Mouse (Mus musculus) ES-E14 (cell line): ENCODE measurements at regions not wholly inside any gene's neighbourhood (a gene's known extent, or its start where the extent isn't known, plus 50 kb on each side); places are given as distances from the start of the nearest gene placed in this dataset.

Source experiments
- CHD2 ChIP-seq: IDR thresholded peaks from 2 replicates; pipeline ENCODE4 v1.6.1; 2014; ENCODE audit warnings: mild to moderate bottlenecking, low read depth, low read length, inconsistent platforms
- MAFK ChIP-seq: IDR thresholded peaks from 2 replicates; pipeline ENCODE4 v1.6.1; 2014; ENCODE audit warnings: mild to moderate bottlenecking, low read depth, low read length, inconsistent platforms; ENCODE audit not compliant: insufficient read depth
- ZC3H11A ChIP-seq: IDR thresholded peaks from 2 replicates; pipeline ENCODE4 v1.6.1; 2012; ENCODE audit warnings: low read depth, mild to moderate bottlenecking, inconsistent platforms, low read length, borderline replicate concordance
- ZNF384 ChIP-seq: IDR thresholded peaks from 2 replicates; pipeline ENCODE4 v1.6.1; 2012; ENCODE audit warnings: low read depth, low read length, inconsistent platforms

GRCm38 (mm10) chr5:51841763-51842162 is 274.2 kb upstream of the Ppargc1a start:
- TF ChIP-seq ZNF384 (no peak), ZC3H11A (no peak), CHD2 (no peak), MAFK (no peak)
